Mouse (Mus musculus): Measurements from ENCODE around the gene Vmn2r84. TPM values are rescaled to one million over a fixed set of nuclear protein-coding genes. Genes with fewer than 3 reads are reported as not detected.
"Not testable (repeated sequence)": the region's sequence is repeated elsewhere in the genome, so short reads cannot be mapped to it uniquely, and the experiment has no call there.

The Vmn2r84 gene
- total RNA-seq (2018; cell fraction: chromatin; rRNA removed) = not detected
- not detected for total RNA-seq (2018; cell fraction: cytosol; rRNA removed)
- total RNA-seq (2018; cell fraction: nucleus; rRNA removed) = not detected
- polyA plus RNA-seq (2018) = not detected in 3 replicates

DNA sequence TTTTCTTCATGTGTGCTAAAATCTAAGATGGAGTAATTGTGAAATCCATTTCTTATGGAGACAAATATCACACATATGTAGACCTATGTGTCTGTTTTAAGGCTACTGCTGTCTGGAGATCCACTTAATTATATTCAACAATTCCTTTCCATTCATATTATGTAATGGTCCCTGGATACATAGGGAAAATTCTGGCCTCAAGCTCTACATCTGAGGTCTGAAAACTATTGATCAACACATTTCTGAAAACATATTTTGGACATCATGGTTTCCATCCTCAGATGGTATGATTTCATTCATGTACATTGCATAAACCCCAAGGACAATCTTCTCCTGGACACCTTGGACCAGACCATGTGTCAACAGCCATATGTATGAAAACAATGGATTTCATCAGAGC, at the start of gene Vmn2r84:
Gene Vmn2r84, minus strand, starts transcription at position 101 of the 400 bp plus-strand sequence.
- Histone ChIP-seq H3K79me2 (ENCODE audit: inconsistent target) (no peaks in the 10 kb centered on the region), H3K36me3 (ENCODE audit: inconsistent target) (no peaks in the 10 kb centered on the region), H3K4me3 (ENCODE audit: inconsistent target) (no peak within 1 kb of the TSS), H3K27ac (no peak within 1 kb of the TSS)

GRCm38 (mm10) chr10:130434185-130434898, 40.2 kb upstream of the Vmn2r84 start:
- not testable (repeated sequence) for H3K36me3 ChIP-seq (ENCODE audit: inconsistent target); H3K27ac ChIP-seq; H3K4me3 ChIP-seq (ENCODE audit: inconsistent target); H3K79me2 ChIP-seq (ENCODE audit: inconsistent target)
- WGBS (ENCODE audit: missing documents) = 91% methylated on average over 10 of the region's 11 CpGs

- H3K79me2 ChIP-seq (ENCODE audit: inconsistent target); H3K4me3 ChIP-seq (ENCODE audit: inconsistent target); H3K27ac ChIP-seq; H3K36me3 ChIP-seq (ENCODE audit: inconsistent target): not testable (repeated sequence)
Measured at GRCm38 (mm10) chr10:130429603-130430002, 35.5 kb upstream of the Vmn2r84 start, which contains the start of gene Vmn2r85. TSS of gene Vmn2r85 (minus strand) at chr10:130429703.

DNA sequence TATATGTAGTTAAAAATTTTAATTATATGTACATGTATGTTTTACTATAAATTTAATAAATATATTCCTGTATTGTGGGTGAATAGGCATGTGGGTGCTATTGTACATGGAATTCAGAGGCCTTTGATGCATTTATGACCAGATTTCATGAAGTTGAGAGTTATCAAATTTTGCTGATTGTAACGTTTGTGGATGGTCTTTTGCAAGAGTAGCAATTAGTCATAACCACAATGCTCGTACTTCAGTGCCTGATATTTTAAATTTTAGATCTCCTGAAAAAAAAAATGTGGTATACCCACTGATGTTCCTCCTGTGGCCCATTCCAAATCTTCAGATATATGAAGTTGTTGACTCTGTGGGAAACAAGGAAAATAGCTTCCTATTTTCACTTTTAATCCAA, 28.2 kb upstream of the Vmn2r84 start:
- H3K79me2 ChIP-seq (ENCODE audit: inconsistent target); H3K36me3 ChIP-seq (ENCODE audit: inconsistent target); H3K27ac ChIP-seq; H3K4me3 ChIP-seq (ENCODE audit: inconsistent target): not testable (repeated sequence)
- 13% methylated on average over 2 of the region's 2 CpGs for WGBS (ENCODE audit: missing documents)

DNA sequence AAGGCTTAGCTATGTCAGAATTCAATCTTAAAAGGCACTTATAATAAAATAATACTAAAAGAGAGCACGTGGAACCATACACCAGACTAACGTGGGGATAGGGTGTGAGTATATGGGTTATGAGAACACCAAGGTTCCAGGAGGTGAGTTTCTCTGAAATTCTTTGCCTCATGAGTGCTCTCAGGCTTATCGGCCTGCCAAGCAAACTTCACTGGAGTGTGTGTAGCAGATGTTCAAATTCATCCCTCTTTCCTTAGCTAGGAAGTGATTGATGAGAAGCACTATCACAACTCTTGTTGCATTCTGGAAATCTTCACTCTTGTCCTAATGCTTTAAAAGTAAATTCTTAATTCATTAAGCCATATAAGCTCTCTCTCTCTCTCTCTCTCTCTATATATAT, 26.3 kb upstream of the Vmn2r84 start:
- H3K4me3 ChIP-seq (ENCODE audit: inconsistent target) = no peak overlapping the region
- H3K79me2 ChIP-seq (ENCODE audit: inconsistent target) = no peaks in the 10 kb centered on the region
- no peaks in the 10 kb centered on the region for H3K36me3 ChIP-seq (ENCODE audit: inconsistent target)
- H3K27ac ChIP-seq = no peak overlapping the region
- 87% methylated on average over 3 of the region's 3 CpGs for WGBS (ENCODE audit: missing documents)

DNA sequence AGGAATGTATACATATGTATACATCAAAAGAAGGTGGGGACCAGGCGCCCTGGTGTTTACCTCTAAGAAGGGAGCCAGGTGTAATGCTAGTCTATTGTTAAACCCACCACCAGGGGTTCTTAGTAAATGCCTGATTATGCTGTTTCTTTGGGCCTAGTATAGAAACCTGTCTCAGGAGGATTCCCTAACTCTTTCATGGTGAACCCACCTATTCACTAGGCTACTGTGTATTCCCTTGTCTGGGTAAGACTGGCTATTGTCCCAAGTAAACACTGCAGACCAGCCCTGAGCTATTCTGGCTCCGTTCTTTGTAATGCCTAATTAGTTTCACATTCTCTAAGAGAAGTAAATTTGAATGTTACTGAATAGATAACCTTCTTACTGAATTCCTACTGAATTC, 25.8 kb upstream of the Vmn2r84 start:
- H3K4me3 ChIP-seq (ENCODE audit: inconsistent target); H3K79me2 ChIP-seq (ENCODE audit: inconsistent target); H3K36me3 ChIP-seq (ENCODE audit: inconsistent target); H3K27ac ChIP-seq: not testable (repeated sequence)
- WGBS (ENCODE audit: missing documents) = 84% methylated on average over 2 of the region's 2 CpGs

DNA sequence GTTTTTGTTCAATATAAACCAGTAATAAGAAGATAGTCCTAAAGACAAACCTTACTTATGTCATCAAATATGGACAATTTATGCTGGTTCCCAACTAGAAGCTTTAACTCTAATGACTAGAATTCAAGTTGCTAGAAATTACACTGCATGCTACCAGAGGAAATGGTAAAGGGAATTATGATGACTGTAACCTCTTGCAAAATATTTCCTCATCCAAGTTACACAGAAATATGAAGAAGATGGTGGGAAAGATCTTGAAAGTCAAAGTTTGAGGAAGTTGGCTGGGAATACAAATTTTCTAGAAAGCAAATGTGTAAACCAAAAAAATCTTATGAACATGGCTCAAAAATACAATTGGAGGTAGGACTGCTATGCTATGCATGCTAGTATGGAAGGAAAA, 22.2 kb upstream of the Vmn2r84 start:
- not testable (repeated sequence) for H3K27ac ChIP-seq; H3K4me3 ChIP-seq (ENCODE audit: inconsistent target); H3K79me2 ChIP-seq (ENCODE audit: inconsistent target); H3K36me3 ChIP-seq (ENCODE audit: inconsistent target)

GRCm38 (mm10) chr10:130412167-130412698, 18.1 kb upstream of the Vmn2r84 start:
- WGBS (ENCODE audit: missing documents) = 83% methylated on average over 6 of the region's 35 CpGs
- not testable (repeated sequence) for H3K36me3 ChIP-seq (ENCODE audit: inconsistent target); H3K27ac ChIP-seq; H3K4me3 ChIP-seq (ENCODE audit: inconsistent target); H3K79me2 ChIP-seq (ENCODE audit: inconsistent target)

- H3K36me3 ChIP-seq (ENCODE audit: inconsistent target) = no peaks in the 10 kb centered on the region
- 97% methylated on average over 2 of the region's 2 CpGs for WGBS (ENCODE audit: missing documents)
- no peaks in the 10 kb centered on the region for H3K79me2 ChIP-seq (ENCODE audit: inconsistent target)
- H3K27ac ChIP-seq = no peak overlapping the region
- no peak overlapping the region for H3K4me3 ChIP-seq (ENCODE audit: inconsistent target)
Measured at GRCm38 (mm10) chr10:130375145-130375544, 19.0 kb downstream of the Vmn2r84 start.

- 93% methylated on average over 2 of the region's 2 CpGs for WGBS (ENCODE audit: missing documents)
- Histone ChIP-seq H3K27ac (no peak overlapping the region), H3K4me3 (ENCODE audit: inconsistent target) (no peak overlapping the region), H3K36me3 (ENCODE audit: inconsistent target) (no peaks in the 10 kb centered on the region), H3K79me2 (ENCODE audit: inconsistent target) (no peaks in the 10 kb centered on the region)
Measured at GRCm38 (mm10) chr10:130372491-130373173, 21.5 kb downstream of the Vmn2r84 start.

DNA sequence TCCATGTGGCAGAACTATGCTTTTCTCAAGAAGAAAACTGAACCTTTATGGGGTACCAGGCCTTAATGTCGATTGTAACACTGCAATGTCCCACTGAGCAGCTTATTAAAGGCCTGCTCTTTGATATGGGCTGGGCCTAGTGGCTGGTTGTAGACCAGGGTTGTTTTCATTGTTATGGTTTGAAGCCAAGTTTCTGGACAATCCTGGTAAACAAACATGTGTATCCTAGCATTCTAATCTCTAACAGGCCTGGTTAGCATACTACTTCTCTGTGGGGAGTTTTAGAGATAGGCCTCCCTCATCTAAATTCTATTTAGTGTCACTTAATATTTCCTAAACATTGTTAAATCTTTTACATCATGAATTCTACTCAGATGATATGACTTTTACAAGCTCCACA, 22.5 kb downstream of the Vmn2r84 start:
- Histone ChIP-seq H3K36me3 (ENCODE audit: inconsistent target) (no peaks in the 10 kb centered on the region), H3K79me2 (ENCODE audit: inconsistent target) (no peaks in the 10 kb centered on the region), H3K4me3 (ENCODE audit: inconsistent target) (no peak overlapping the region), H3K27ac (no peak overlapping the region)
- 88% methylated on average over 1 of the region's 1 CpGs for WGBS (ENCODE audit: missing documents)

- no peaks in the 10 kb centered on the region for H3K79me2 ChIP-seq (ENCODE audit: inconsistent target)
- no peak overlapping the region for H3K27ac ChIP-seq
- no peak overlapping the region for H3K4me3 ChIP-seq (ENCODE audit: inconsistent target)
- no peaks in the 10 kb centered on the region for H3K36me3 ChIP-seq (ENCODE audit: inconsistent target)
- 66% methylated on average over 2 of the region's 2 CpGs for WGBS (ENCODE audit: missing documents)
Measured at GRCm38 (mm10) chr10:130370005-130370682, 24.0 kb downstream of the Vmn2r84 start.

DNA sequence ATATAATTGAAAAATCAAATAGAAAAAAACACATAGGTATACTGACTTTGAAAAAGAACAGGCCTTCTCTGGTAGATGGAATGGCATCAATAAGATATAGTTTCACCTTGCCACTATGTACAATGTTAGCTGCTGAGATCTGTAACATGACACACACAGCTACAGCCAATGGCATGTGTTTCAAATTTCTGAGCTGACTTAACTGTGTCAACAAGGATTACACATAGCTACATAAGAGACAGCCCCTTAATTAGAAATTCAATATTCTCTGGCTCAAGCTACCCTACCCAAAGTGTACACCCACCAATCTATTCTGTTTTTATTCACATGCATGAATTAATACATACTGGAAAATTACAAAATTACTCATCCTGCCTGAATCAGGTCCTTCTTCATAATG, 25.7 kb downstream of the Vmn2r84 start:
- Histone ChIP-seq H3K79me2 (ENCODE audit: inconsistent target) (no peaks in the 10 kb centered on the region), H3K36me3 (ENCODE audit: inconsistent target) (no peaks in the 10 kb centered on the region), H3K4me3 (ENCODE audit: inconsistent target) (no peak overlapping the region), H3K27ac (no peak overlapping the region)

DNA sequence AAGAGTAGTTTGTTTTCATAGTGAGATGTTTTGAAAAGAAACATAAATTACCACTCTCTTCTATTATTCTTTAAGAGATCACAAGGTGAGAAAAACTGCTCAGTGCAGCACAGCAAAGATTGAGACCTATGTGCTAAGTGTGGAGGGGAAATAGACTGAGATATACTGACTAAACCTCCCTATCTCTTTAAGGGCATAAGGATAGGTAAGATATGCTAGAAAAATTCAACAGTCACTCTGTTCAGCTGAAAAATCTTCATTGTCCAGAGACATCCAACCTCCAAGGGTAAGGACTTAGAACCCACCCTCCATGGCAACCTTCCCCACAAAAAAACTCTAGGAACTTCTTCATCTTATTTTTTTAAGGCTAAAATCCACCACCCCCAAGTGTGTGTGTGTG, 29.4 kb downstream of the Vmn2r84 start:
- no peak overlapping the region for H3K27ac ChIP-seq
- no peak overlapping the region for H3K4me3 ChIP-seq (ENCODE audit: inconsistent target)
- H3K36me3 ChIP-seq (ENCODE audit: inconsistent target) = no peaks in the 10 kb centered on the region
- no peaks in the 10 kb centered on the region for H3K79me2 ChIP-seq (ENCODE audit: inconsistent target)

All from macrophage (primary cell).